Mouse (Mus musculus) hindbrain, embryonic 12.5 days (tissue): Measurements from ENCODE around the gene Nwd1. TPM values are rescaled to one million over a fixed set of nuclear protein-coding genes. Genes with fewer than 3 reads are reported as not detected.
"Not testable (repeated sequence)": the region's sequence is repeated elsewhere in the genome, so short reads cannot be mapped to it uniquely, and the experiment has no call there.

Experiments
- ATAC-seq: fragments of 200-750 bp; cut with Nextera tagmentation; 2 replicates; pipeline ENCODE4 v1.8.0; 2017; ENCODE audit warnings: moderate TSS enrichment; ENCODE audit not compliant: low FRiP score
- H3K27ac ChIP-seq: fragments of 300-500 bp; sonication (generic); 2 replicates; pipeline ENCODE4 v1.5.1; 2016; ENCODE audit warnings: mild to moderate bottlenecking
- H3K27me3 ChIP-seq: fragments of 300-500 bp; sonication (generic); 2 replicates; pipeline ENCODE4 v1.6.1; 2016; ENCODE audit warnings: mild to moderate bottlenecking
- H3K36me3 ChIP-seq: fragments of 300-500 bp; sonication (generic); 2 replicates; pipeline ENCODE4 v1.6.1; 2016; ENCODE audit warnings: mild to moderate bottlenecking
- H3K4me1 ChIP-seq: fragments of 300-500 bp; sonication (generic); 2 replicates; pipeline ENCODE4 v1.6.1; 2016
- H3K4me2 ChIP-seq: fragments of 300-500 bp; sonication (generic); replicated peaks from 2 replicates; pipeline ENCODE4 v1.6.1; 2016; ENCODE audit warnings: mild to moderate bottlenecking
- H3K4me3 ChIP-seq: fragments of 300-500 bp; sonication (generic); 2 replicates; pipeline ENCODE4 v1.5.1; 2016; ENCODE audit warnings: mild to moderate bottlenecking
- H3K9ac ChIP-seq: fragments of 300-500 bp; sonication (generic); 2 replicates; pipeline ENCODE4 v1.6.1; 2016; ENCODE audit warnings: mild to moderate bottlenecking, moderate library complexity
- H3K9me3 ChIP-seq: fragments of 300-500 bp; sonication (generic); replicated peaks from 2 replicates; pipeline ENCODE4 v1.6.1; 2016; ENCODE audit warnings: mild to moderate bottlenecking
- WGBS: fragments of 180-500 bp; shearing (Covaris S2); methylation state at CpG from one replicate; pipeline ENCODE4 v1.1.7; 2016; 5-methylcytosine and 5-hydroxymethylcytosine counted together
- polyA plus RNA-seq: library from polyadenylated mRNA; unstranded; fragments of >200 nt; fragmentation: Nextera tagmentation; extraction: Ambion mirVana; gene quantifications from 2 replicates; pipeline ENCODE4 v1.2.1, GENCODE M21; 2016

Gene Nwd1
- polyA plus RNA-seq, 1 experiment from 2014 or later = 0.68 TPM

DNA sequence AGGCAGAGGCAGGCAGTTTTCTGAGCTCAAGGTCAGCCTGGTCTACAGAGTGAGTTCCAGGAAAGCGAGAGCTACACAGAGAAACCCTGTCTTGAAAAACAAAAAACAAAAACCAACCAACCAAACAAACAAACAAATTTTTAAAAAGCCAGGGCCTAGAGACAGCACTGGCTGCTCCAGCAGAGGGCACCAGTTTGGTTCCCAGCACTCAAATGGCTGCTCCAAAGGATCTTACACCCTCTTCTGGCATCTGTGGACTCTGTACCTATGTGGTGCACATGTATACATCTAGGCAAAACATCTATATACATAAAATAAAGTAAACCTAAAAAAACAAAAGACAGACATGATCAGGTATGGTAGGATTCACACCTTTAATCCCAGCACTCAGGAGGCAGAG, 26.3 kb downstream of the Nwd1 start:
- Histone ChIP-seq H3K27me3 (no peaks in the 10 kb centered on the region), H3K4me3 (no peak overlapping the region), H3K4me2 (no peak overlapping the region), H3K9me3 (no peaks in the 10 kb centered on the region), H3K9ac (no peak overlapping the region), H3K36me3 (no peaks in the 10 kb centered on the region), H3K4me1 (no peaks in the 10 kb centered on the region), H3K27ac (no peak overlapping the region)
- no peak for ATAC-seq
- 76% methylated on average over 1 of the region's 1 CpGs for WGBS

DNA sequence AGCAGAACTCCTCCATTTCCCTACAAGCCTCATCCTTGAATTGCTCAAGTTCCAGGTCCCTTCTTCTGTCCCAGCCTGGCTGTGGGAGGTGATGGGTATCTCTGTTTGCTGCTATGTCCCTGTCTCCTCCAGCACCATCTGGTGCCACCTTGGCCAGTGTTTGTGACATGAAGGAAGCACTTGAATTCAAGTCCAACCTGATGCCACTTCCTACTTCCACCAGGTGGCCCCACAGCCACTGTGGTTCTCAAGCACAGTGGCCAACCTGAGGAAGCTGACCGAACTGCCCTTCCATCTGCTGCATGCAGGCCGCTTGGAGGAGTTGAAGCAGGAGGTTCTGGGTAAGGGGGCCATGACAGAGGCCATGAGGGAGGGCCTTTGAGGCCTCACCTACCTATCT, 27.7 kb downstream of the Nwd1 start:
- Histone ChIP-seq H3K4me1 (no peaks in the 10 kb centered on the region), H3K9ac (no peak overlapping the region)
- WGBS = 84% methylated on average over 2 of the region's 2 CpGs

DNA sequence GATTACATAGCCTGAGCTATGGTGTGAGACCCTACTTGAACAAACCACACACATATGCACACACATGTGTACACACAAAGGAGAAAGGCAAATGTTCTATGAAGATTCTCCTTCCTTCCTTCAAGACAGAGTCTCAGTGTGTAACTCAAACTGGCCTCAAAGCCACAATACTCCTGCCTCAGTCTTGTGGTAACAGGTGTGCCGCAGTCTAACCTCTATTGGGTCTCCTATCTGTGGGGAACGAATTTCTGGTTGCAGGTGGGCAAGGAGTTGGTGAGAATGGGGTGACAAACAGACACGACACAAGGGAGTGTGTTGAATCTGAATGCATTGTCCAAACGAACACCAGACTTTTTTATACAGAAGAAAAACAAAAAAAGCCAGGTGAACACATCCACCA, 29.9 kb downstream of the Nwd1 start:
- no peaks in the 10 kb centered on the region for H3K9me3 ChIP-seq
- no peaks in the 10 kb centered on the region for H3K4me1 ChIP-seq
- no peak overlapping the region for H3K27ac ChIP-seq
- H3K27me3 ChIP-seq = no peaks in the 10 kb centered on the region
- WGBS = 60% methylated on average over 4 of the region's 4 CpGs
- H3K4me2 ChIP-seq = no peak overlapping the region
- H3K9ac ChIP-seq = no peak overlapping the region
- H3K4me3 ChIP-seq = no peak overlapping the region
- no peak for ATAC-seq
- no peaks in the 10 kb centered on the region for H3K36me3 ChIP-seq

More for the DNA sequence above, 27.7 kb downstream of the Nwd1 start:
- Histone ChIP-seq H3K4me2 (no peak overlapping the region), H3K27me3 (no peaks in the 10 kb centered on the region), H3K36me3 (no peaks in the 10 kb centered on the region), H3K27ac (no peak overlapping the region), H3K9me3 (no peaks in the 10 kb centered on the region), H3K4me3 (no peak overlapping the region)
- no peak for ATAC-seq

DNA sequence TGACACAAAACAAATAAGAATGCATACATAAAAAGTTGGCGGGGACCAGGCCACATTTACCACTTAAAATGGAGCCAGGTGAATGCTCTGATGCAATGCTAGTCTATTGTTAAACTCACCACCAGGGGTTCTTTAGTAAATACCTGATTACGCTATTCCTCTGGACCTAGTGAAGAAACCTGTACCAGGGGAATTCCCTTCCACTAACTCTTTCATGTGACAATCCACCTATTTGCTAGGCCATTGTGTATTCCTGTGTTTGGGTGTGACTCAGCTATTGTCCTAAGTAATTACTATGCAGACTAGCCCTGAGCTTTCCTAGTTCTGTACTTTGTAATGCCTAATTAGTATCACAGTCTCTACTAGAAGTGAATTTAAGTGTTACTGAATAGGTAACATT, 30.3 kb downstream of the Nwd1 start:
- not testable (repeated sequence) for H3K4me3 ChIP-seq, ATAC-seq, H3K9ac ChIP-seq, H3K4me2 ChIP-seq, H3K27me3 ChIP-seq, H3K27ac ChIP-seq, H3K36me3 ChIP-seq, H3K4me1 ChIP-seq, H3K9me3 ChIP-seq
- WGBS = 61% methylated on average over 2 of the region's 2 CpGs

DNA sequence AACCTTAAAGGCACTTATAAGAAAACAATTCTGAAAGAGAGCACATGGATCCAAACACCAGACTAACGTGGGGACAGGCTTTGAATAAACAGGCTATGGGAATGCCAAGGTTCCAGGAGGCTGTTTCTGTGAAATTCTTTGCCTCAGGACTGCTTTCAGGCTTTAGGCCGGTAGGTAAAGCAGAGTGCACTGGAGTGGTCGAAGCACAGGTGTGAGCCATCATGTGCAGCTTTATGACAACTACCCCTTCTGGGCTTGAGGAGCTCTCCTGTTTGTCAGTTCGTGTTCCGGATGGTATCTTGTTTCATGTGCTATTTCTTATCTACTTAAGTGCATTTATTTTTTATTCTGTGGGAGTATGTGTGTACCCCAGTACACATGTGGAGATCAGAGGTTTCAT, 30.8 kb downstream of the Nwd1 start:
- 64% methylated on average over 5 of the region's 5 CpGs for WGBS
- Histone ChIP-seq H3K4me1 (no peaks in the 10 kb centered on the region), H3K9ac (no peak overlapping the region), H3K4me3 (no peak overlapping the region), H3K9me3 (no peaks in the 10 kb centered on the region), H3K36me3 (no peaks in the 10 kb centered on the region), H3K4me2 (no peak overlapping the region), H3K27me3 (no peaks in the 10 kb centered on the region), H3K27ac (no peak overlapping the region)
- ATAC-seq = no peak

DNA sequence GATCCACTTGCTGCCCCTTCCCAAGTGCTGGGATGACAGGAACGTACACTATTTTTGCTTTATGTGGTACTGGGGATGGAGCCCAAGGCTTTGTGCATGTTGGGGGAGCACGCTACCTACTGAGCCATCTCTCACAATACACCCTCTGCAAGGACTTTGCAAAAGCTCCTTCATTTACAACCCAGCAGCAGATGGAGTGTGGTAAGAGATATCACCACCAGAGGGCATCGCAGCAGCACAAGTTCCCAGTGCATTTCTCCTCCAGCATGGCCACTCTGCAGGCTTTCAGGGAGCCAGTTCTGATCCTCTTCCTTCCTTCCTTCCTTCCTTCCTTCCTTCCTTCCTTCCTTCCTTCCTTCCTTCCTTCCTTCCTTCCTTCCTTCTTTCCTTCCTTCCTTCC, 33.6 kb downstream of the Nwd1 start:
- Histone ChIP-seq H3K4me3 (no peak overlapping the region), H3K27ac (no peak overlapping the region), H3K4me2 (no peak overlapping the region), H3K4me1 (no peaks in the 10 kb centered on the region), H3K27me3 (no peaks in the 10 kb centered on the region), H3K9ac (no peak overlapping the region), H3K9me3 (no peaks in the 10 kb centered on the region), H3K36me3 (no peaks in the 10 kb centered on the region)
- peak; percentile 47; the same call in 1 of the 2 replicates for ATAC-seq
- WGBS = 12% methylated on average over 3 of the region's 3 CpGs

DNA sequence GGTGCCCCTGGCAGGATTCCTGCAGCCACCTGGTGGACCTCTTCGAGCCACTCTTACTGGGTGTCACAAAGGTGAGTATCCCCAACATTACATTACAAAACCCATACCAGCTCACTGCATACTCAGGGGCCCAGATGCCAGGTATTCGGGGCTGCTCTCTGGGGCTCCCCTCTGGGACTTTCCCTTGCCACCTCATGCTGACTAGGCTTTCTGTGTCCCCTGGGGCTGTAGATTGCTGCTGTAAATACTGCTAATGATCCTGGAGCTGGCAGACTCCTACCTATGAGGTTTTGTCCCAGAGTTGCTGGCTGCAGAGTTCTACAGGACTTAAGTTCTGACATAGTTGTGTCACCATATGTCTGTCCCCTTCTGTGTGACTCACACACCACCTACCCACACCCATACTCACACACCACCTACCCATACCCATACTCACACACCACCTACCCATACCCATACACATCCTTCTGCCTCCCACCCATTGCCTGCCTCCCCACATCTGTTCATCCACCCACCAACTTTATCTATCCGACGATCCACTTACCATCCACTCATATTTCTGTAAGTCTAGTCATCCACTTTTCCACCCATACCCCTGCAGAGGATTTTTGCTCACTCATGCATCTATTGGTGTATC, 35.7 kb downstream of the Nwd1 start:
- Histone ChIP-seq H3K9me3 (no peaks in the 10 kb centered on the region), H3K9ac (no peak overlapping the region), H3K27me3 (no peaks in the 10 kb centered on the region), H3K4me1 (no peaks in the 10 kb centered on the region), H3K4me3 (no peak overlapping the region), H3K36me3 (no peaks in the 10 kb centered on the region), H3K27ac (no peak overlapping the region), H3K4me2 (no peak overlapping the region)
- no peak for ATAC-seq
- WGBS = 84% methylated on average over 4 of the region's 4 CpGs

DNA sequence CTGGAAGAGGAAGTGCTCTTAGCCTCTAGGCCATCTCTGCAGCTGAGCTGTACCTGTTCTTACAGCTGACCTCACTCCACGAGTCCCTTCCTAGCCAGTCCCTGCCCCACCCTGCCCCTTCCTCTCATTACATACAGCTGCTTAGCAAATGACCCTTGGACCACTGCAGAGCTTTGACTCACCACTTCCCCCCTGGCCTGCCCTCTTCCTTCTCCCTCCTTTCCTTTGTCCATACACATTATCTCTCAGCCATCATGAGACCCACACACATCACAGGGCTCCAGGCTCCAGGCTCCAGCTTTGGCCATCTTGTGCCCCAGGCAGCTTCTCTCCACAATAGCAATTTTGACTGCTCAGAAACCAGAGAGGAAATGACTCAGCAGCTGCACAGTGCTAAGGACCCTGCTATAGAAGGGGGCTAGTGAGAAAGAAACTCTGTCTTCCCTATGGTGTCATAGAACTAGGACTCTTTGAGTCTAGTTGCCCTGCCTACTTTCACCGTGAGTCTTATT, 36.6 kb downstream of the Nwd1 start:
- Histone ChIP-seq H3K9ac (no peak overlapping the region), H3K4me2 (no peak overlapping the region), H3K9me3 (no peaks in the 10 kb centered on the region), H3K36me3 (no peaks in the 10 kb centered on the region), H3K27me3 (no peaks in the 10 kb centered on the region), H3K4me3 (no peak overlapping the region), H3K4me1 (no peaks in the 10 kb centered on the region), H3K27ac (no peak overlapping the region)
- no peak for ATAC-seq
- WGBS = 54% methylated on average over 2 of the region's 2 CpGs

DNA sequence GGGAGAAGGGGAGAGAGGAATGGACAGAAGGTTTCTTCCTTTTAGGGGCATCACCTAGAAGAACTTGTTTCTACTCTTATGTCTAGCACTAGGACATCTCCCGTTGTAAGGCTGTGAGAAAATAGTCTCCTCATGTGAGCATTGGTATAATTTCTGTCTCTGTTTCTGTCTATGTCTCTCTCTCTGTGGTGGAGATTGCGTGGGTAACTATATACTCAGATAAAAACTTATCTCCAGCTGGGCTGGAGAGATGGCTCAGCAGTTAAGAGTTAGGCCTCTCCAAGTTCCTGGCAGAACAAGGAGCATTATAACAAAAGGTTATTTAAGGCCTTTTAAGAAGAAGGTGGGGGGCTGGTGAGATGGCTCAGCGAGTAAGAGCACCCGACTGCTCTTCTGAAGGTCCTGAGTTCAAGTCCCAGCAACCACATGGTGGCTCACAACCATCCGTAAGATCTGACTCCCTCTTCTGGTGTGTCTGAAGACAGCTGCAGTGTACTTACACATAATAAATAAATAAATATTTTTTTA, 37.1 kb downstream of the Nwd1 start:
- H3K4me1 ChIP-seq, H3K27me3 ChIP-seq, ATAC-seq, H3K4me3 ChIP-seq, H3K9me3 ChIP-seq, H3K4me2 ChIP-seq, H3K36me3 ChIP-seq, H3K9ac ChIP-seq, H3K27ac ChIP-seq: not testable (repeated sequence)
- 92% methylated on average over 5 of the region's 5 CpGs for WGBS

DNA sequence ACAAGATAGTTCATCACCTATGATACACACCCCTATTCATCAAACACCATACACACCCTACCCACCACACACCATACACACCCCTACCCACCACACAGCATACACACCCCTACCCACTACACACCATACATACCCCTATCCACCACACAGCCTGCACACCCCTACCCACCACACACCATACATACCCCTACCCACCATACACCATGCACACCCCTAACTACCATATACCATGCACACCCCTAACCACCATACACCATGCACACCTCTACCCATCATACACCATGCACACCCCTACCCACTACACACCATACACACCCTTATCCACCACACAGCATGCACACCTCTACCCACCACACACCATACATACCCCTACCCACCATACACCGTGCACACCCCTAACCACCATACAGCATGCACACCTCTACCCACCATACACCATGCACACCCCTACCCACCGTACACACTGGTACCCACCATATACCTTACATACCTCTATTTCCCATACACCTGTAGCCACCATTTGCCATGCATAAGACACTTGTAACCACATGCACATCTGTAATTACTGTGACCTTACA, 51.9 kb downstream of the Nwd1 start:
- no peak overlapping the region for H3K4me3 ChIP-seq
- no peaks in the 10 kb centered on the region for H3K36me3 ChIP-seq
- H3K27ac ChIP-seq = no peak overlapping the region
- 96% methylated on average over 2 of the region's 2 CpGs for WGBS
- no peak overlapping the region for H3K4me2 ChIP-seq
- H3K27me3 ChIP-seq = no peaks in the 10 kb centered on the region
- H3K4me1 ChIP-seq = no peaks in the 10 kb centered on the region
- H3K9me3 ChIP-seq = no peaks in the 10 kb centered on the region
- ATAC-seq = peak; percentile 66; the same call in 1 of the 2 replicates
- no peak overlapping the region for H3K9ac ChIP-seq

DNA sequence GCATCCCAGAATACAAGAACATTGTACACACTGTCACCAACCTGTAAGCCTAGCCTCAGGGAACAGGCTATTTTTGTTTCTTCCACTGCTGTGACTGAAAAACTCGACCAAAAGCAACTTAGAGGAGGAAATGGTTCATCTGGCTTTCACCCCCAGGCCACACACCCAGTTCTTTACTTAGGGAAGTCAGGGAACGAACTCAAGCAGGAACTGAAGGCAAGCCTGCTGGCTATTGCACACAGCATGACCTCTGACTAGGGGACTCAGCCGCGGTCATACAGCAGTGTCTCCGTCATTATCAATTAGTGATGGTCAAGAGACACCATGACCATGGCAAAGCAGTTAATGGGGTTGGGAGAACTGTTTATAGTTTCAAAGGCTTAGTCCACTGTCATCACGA, 66.1 kb downstream of the Nwd1 start:
- Histone ChIP-seq H3K27ac (no peak overlapping the region), H3K4me3 (no peak overlapping the region), H3K27me3 (no peaks in the 10 kb centered on the region), H3K4me2 (no peak overlapping the region), H3K9ac (no peak overlapping the region), H3K36me3 (no peaks in the 10 kb centered on the region), H3K9me3 (no peaks in the 10 kb centered on the region), H3K4me1 (no peaks in the 10 kb centered on the region)
- 40% methylated on average over 6 of the region's 6 CpGs for WGBS
- no peak for ATAC-seq

DNA sequence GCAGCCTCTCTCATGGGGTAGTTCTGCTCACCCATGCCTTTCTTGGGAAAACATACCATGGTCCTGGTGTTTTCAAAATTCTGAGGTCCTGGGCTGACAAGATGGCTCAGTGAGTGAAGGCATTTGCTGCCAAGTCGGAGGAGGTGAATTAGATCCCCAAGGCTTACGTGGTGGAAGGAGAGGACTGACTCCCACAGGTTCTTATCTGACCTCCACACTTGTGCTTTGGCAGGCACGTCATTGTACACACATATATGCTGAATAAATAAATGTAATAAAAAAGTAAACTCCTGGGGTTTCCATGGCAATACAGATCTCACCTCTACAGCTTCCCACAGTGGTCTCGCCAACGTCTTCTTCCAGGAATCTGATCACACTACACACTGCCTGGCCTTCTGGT, 70.1 kb downstream of the Nwd1 start:
- no peaks in the 10 kb centered on the region for H3K36me3 ChIP-seq
- no peaks in the 10 kb centered on the region for H3K27me3 ChIP-seq
- H3K9ac ChIP-seq = no peak overlapping the region
- H3K4me1 ChIP-seq = no peaks in the 10 kb centered on the region
- no peak overlapping the region for H3K27ac ChIP-seq
- no peak overlapping the region for H3K4me2 ChIP-seq
- no peak overlapping the region for H3K4me3 ChIP-seq
- WGBS = 90% methylated on average over 5 of the region's 5 CpGs
- H3K9me3 ChIP-seq = no peaks in the 10 kb centered on the region
- ATAC-seq = no peak

DNA sequence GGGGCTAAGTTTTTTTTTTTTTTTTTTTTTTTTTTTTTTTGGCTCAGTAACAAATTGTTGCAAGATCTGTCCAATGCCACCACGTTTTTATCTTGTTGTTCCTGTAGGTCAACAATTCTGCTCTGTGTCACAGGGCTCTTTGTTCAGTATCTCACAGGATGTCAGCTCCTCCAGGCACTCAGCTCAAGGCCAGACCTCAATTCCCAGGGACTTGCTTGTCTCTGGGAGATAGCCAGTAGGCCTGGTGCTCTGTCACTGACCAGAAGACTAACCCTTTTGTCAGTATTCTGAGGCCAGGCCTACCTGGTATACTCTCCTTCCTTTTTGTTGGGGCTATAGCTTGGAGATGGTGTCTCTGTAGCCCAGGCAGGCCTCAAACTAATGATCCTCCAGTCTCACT, 74.0 kb downstream of the Nwd1 start:
- H3K27ac ChIP-seq = no peak overlapping the region
- H3K36me3 ChIP-seq = peaks cover 6% of the 10 kb centered on the region
- no peak overlapping the region for H3K9ac ChIP-seq
- ATAC-seq = no peak
- H3K4me2 ChIP-seq = no peak overlapping the region
- no peak overlapping the region for H3K4me3 ChIP-seq
- no peaks in the 10 kb centered on the region for H3K27me3 ChIP-seq
- no peaks in the 10 kb centered on the region for H3K9me3 ChIP-seq
- H3K4me1 ChIP-seq = peaks cover 11% of the 10 kb centered on the region
- WGBS = 25% methylated on average over 1 of the region's 1 CpGs
